Mouse (Mus musculus) heart, adult 8-10 months (tissue): Measurements from ENCODE around the gene Ube3b. TPM values are rescaled to one million over a fixed set of nuclear protein-coding genes. Genes with fewer than 3 reads are reported as not detected.

Source experiments
- DNase-seq: peaks from one replicate; pipeline ENCODE4 v3.0.0; 2022; ENCODE audit warnings: low spot score
- total RNA-seq, 4 experiments: library from RNA; stranded (reverse); gene quantifications; 2 replicates each; pipeline ENCODE4 v1.2.4; 2022

The Ube3b gene
- 100 to 1,000 TPM in 3 of 4 experiments, 10 to 100 TPM in 1; 98.7 to 113 (median 104) TPM for total RNA-seq

DNA sequence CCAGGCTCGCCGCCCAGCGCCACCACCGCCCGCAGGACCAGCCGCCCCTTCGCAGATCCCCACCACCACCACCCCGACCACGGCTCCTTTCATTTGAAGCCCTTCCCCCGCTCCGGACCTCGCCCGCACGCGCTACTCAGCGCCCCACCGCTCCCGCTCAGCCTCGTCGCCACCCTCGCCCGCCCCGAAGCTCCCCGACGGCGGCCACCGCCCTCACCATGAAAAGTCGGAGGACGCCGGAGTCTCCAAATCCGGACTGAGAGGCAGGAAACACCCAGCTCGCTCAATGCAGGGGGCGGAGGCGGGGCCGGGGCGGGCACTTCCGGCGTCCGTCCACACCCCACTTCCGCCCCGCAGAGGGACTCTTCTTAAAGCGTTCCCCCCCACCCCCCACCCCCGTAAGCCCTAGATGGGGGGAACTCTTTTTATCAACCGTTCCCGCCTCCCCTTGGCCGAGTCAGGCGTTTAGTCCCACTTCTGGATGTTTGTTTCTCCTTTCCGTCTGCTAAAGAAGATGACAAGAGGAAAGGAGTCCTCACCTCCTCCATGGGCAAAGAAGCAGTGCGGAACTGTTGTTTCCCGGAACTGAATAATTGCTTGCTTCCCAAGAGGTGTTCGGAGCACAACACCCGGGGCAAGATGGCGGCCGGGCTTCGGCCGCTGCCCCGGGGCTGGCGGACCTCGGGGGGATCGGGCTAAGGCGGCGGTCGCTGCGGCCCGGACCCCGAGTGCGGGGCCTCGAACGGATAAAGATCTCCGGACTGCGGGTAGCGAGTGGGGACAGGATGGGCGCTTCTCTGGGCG lies at the start of gene Ube3b, which contains the start of gene Kctd10:
TSS of gene Ube3b (plus strand) at position 399 of the 804 bp plus-strand sequence.
TSS of gene Kctd10 (minus strand) at position 300 of the 804 bp plus-strand sequence.
- DNase-seq = peak; percentile 86

- DNase-seq = no peak
These were observed 37.4 kb upstream of the Ube3b start for GRCm38 (mm10) chr5:114342996-114343395.

DNA sequence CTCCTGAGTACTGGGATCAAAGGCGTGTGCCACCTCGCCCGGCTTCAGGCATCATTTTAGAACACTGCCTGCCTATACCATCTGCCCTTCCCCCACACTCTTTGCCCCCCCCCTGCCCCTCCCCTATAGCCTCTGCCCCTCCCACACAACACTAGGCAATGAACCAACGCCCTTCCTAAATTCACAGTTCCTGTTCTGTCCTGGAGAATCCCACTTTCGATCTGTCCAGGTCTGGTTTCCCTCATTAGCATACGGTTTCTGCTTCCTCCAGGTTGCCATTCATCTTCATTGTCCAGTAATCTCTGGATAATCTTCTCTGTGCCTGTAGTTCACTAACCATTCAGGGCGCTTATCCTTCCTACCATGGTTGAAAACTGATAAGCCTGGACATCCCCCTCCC lies 36.8 kb upstream of the Ube3b start:
- DNase-seq = no peak

DNA sequence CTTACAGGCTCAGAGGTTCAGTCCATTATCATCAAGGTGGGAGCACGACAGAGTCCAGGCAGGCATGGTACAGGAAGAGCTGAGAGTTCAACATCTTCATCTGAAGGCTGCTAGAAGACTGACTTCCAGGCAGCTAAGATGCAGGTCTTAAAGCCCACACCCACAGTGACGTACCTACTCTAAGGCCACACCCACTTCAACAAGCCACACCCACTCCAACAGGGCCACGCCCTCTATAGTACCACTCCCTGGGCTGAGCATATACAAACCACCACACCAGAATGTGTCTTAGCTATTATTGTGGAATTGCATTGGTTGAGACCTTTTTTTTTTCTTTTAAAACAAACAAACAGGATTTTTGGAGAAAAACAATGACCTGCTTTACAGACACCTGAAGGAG lies 34.9 kb upstream of the Ube3b start:
- DNase-seq = no peak

DNA sequence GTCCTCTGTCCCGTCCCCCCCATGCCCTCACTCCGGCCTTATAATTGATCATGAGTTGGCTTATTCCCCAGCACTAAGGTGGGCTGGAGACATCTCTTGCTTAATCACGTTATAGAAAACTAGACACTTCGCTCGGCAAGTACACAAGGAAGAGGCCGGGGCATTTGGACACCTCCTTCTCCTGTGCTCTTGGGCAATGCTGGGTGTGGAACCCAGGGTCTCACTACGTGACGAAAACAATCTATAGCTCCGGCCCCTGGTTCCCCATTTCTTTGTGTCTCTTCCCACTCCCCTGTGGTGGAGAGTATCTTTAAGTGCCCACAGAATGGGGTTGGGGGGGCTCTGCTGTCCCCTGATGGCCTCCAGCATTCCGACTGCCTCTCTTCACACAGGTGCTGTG lies 33.4 kb upstream of the Ube3b start:
- no peak for DNase-seq

GRCm38 (mm10) chr5:114351490-114351889 lies 28.9 kb upstream of the Ube3b start:
- DNase-seq = no peak

DNA sequence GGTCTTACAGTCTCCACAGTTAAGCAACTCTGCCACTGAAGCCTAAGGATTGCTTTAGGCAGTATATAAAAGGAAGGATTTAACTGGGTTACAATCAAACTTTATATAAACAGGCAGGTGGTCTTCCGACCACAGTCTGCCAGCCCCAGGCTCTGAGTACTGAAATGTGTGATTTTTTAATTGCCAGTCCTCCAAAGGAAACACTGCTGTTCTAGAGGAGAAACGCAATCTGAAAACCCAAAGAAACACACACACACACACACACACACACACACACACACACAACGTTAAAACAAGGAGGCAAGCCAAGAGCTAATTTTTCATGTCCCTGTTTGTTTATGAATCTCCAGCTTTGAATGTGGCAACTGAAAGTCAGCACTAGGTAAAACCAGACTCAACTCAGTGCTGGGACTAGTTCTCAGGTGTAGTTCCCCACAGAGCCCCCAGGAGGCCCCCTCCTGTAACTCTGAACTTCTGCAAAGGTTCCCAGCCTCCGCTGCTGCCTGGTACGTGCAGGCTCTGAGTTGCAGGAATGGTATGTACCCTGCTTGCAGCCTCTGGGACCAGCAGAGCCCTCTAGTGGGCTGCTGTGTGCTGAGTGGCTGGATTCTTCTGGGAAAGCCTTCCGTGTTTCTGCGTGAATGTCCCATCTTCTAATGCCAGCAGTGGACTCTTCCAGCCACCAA lies 24.0 kb upstream of the Ube3b start:
- DNase-seq = peak; percentile 81

DNA sequence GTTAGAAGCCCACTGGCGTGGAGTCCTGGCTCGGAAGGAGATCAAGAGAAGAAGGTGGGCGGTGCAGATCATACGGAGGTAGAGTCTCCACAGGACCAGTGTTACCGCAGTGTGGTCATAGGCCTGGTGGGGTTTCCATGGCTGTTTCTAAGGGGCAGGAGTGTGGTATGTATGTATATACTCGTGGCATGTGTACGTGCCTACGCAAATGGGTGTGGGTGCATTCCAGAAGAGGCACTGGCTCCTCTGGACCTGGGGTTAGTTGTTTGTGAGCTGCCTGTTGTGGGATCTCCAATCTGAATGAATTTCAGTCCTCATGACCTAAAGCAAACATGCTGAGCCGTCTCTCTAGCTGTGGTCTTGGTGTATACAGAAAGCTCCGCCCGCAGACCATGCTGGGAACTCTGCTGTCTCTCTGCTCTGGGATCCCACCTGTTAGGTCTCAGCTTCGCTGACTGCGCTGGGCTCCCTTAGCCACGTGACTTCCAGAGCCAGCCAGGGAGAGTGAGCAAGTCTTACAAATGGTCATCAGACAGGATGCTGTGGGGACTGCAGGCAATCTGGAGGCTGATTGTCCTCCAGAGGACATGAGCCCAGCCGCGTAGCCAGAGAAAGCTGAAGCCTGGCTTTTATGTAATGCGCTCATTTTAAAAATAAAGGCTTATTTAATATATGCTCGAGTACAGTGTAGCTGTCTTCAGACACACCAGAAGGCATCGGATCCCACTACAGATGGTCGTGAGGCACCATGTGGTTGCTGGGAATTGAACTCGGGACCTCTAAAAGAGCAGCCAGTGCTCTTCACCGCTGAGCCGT lies 23.3 kb upstream of the Ube3b start:
- no peak for DNase-seq

DNA sequence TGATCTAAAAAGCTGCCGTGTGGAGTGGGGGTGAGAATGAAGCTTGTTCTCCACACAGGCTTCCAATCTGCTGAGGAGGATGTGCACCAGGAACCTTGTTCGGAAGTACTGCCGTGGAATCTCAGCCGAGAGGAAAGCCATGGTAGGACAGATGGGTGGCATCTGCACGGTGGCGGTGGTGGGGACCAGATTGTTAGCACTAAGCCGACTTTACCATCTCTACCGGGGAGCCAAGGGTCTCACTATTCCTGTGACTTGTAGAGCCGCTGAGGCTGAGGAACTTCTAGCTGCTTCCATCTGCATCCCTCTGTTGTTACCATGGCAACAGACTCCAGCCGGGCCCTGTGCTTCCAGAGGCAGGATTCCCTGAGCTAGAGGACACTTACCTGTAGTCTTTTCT lies 21.6 kb upstream of the Ube3b start:
- no peak for DNase-seq

GRCm38 (mm10) chr5:114359586-114359985 lies 20.8 kb upstream of the Ube3b start:
- DNase-seq = no peak

DNA sequence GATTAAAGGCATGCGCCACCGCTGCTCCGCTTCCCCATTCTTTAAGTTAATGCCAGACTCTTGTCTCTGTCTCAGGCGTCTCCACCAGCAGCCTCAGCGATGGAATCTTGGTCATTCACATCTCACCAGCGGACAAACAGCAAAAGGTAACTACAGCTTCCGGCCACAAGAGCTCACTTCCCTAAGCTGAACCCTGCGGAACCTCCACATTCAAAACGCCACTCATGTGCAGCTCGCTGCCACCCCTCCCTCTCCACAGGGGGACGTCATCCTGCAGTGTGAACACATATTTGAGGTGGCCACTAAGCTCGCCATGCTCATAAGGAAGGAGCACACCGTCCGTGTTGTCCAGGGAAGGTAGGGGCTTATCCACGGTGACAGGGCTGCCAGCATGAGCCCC lies 19.4 kb upstream of the Ube3b start:
- no peak for DNase-seq

DNA sequence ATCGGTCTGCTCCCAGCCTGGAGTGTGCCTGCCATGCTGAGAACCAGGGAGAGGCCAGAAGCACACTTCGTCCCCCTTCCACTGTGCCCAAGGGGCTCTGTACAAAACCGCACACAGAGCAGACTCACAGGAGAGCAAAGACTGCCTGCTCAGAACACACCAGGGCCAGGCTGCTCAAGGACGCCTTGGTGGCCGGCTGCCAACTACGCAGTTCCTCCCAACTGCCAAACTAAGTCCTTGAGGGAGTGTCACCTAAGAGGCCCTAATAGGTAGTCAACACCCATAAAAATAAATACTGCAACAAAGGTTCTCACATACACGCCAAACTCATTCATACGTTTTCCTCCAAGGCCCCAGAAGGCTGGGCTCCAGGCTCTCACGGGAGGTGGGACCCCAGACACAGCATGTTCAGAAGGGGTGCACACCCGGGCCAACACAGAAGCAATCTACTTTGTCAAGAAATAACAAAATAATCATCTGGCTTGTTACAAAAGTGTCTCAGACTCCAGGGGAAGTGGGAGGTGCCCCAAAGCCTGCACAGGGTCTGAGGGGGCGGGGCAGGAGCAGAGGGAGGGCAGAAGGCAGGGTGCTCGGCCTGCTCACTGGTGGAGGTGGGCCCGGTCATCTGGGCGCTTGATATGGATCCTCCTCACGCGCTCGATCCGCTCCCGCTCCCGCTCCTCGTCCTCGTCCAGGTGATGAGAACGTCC lies 15.2 kb upstream of the Ube3b start:
- DNase-seq = no peak

DNA sequence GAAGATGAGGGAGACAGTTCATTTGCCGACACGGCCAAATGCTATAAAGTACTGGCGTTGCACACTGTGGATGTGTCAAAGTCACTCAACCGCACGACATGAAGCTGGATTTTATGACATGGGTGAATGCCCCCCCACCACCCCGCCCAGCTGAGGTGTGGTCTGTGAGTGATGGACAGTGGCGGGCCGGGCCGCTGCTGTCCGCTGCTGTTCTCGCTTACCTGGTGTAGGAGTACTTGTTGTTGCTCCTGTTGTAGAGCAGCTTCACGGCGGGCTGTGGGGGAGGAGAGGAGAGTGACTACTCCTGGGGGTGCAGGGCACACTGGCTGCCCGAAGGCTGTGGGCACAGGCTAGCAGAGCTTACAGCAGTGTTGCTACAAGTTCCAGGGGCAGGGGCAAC lies 12.3 kb upstream of the Ube3b start:
- DNase-seq = no peak

DNA sequence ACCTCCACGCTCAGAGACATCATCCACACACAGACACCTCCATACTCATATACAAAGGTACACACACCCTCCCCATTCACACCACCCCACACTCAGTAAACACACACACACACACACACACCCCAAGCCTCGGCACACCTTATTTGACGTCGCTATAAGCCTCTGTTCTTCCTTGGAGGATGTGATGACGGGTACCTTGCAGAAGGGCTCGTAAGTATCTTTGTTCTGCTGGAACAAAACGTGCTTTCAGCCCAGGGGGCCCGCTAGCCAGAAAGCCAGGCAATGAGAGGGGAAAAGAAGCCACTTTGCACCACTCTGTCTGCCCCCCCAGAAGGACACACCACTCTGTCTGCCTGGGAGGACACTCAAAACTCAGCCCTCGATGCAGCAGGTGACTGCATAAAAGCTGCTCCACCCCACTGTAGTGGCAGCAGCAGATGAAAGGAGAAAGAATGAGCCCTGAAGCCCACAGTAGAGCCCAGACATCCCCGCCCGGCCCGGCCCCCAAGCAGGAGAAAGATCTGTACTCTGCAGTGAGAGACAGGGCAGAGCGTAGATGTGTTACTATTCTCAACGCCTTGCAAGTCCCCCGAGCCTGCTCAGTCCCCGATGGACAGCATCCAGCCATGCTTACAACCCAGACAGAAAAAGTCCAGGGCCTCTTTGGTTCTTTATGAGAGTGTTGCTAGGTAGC lies 11.5 kb upstream of the Ube3b start:
- DNase-seq = no peak

DNA sequence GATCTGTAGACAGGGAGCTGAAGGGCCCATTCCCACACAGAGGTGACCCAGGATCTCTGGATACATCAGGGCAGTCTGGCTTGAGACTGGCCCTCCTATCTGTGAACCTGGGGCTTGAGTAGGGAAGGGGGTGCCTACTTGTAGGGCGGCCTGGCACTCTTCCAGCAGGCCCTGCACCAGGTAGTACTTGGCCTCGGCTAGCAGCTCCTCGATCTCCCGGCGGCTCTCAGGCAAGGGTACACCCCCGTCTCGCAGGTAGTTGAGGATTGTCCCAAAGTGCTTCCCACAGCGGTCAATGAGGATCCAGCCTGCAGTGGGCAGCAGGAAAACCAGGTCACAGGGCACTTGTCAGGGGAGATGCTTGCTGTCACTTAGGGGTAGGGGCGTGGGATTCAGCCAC lies 10.5 kb upstream of the Ube3b start:
- DNase-seq = no peak

GRCm38 (mm10) chr5:114370371-114370776 lies 10.0 kb upstream of the Ube3b start:
- DNase-seq = peak; percentile 70

DNA sequence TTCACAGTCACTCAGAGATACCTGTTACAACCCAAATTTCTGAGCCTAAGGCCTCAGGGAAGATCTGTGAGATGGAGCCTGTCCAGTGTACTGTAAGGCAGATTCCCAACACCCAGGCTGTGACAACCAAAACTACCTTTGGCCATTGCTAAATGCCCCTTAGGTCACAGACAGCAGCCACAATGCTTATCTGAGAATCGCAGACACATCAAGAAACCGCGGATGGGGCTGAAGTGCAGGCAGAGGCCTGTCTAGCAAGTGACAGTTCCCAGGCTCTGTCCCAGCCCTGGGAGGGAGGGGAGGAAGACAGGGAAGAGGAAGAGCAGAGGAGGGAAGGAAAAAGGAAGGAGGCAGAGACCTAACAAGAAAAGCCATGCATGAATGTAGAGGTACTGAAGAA lies 9.1 kb upstream of the Ube3b start:
- no peak for DNase-seq

DNA sequence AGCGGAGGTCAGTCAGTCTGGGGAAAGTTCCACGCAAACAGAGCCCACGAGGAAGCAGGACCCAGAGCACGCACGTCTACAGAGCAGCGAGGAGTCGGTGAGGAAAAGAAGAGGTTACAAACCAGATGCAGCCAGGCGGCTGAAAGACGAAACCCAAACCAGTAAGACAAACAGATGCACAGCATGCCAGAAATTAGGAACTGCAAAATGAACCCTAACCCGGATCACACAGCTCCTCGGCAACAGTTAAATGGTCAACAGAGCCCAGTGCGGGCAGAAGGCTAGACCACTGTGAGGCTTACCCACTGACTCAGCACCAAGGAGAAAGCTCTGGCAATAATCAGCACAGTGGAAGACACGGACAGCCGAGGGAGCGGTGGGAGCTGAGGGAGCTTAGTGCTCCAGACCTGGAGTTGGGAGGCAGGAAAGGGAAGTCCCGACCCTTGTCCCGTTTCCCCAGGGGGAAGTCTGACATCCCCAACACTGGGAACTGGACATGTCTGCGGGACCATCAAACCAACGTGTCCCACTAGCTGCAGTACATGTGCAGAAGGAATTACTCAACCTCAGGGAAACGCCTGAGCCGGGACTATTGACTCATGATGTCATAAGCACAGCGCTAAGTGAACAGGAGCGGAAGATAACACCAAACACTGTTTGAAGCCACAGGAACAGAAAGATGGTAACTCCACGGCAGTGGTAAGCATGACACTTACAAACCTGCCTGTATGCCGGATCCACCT lies 8.5 kb upstream of the Ube3b start:
- DNase-seq = peak; percentile 35

DNA sequence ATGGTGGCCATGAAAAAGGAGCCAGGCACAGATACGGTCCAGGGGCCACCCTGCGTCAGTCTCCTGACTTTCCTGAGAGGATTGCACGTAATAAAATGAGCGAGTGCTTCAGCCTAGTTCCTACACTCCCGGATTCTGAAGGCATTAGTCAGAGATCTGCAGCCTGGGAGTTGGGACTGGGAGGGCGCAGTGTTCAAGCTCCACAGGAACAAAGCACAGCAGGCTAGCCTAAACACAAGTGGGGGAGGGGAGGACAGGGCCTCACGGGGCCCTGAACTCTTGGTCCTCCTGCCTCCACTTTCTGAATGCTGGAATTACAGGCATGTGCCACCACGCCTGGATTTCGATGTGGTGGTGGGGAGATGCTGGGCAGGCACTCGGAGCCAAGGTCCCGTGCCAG lies 7.8 kb upstream of the Ube3b start:
- no peak for DNase-seq

- peak; percentile 51 for DNase-seq
These were observed 7.2 kb upstream of the Ube3b start for GRCm38 (mm10) chr5:114373174-114373573.
